Mouse (Mus musculus) thymus, postnatal 0 days (tissue): Measurements from ENCODE around the gene Rnf144a. TPM values are rescaled to one million over a fixed set of nuclear protein-coding genes. Genes with fewer than 3 reads are reported as not detected.

Experiments used
- DNase-seq: peaks from one replicate; pipeline ENCODE4 v3.0.0-alpha.2; 2015; ENCODE audit warnings: low spot score
- polyA plus RNA-seq: library from polyadenylated mRNA; unstranded; fragments of >200 nt; fragmentation: Nextera tagmentation; extraction: Ambion mirVana; gene quantifications from 2 replicates; pipeline ENCODE4 v1.2.1, GENCODE M21; 2015

Rnf144a gene
- polyA plus RNA-seq, 1 experiment from 2014 or later = 11.0 TPM

- no peak for DNase-seq
Observed at GRCm38 (mm10) chr12:26411841-26412450, 3.1 kb downstream of the Rnf144a start.

GRCm38 (mm10) chr12:26410443-26410842 is 4.6 kb downstream of the Rnf144a start:
- DNase-seq = no peak

GRCm38 (mm10) chr12:26408707-26409106 is 6.3 kb downstream of the Rnf144a start:
- DNase-seq = no peak

DNA sequence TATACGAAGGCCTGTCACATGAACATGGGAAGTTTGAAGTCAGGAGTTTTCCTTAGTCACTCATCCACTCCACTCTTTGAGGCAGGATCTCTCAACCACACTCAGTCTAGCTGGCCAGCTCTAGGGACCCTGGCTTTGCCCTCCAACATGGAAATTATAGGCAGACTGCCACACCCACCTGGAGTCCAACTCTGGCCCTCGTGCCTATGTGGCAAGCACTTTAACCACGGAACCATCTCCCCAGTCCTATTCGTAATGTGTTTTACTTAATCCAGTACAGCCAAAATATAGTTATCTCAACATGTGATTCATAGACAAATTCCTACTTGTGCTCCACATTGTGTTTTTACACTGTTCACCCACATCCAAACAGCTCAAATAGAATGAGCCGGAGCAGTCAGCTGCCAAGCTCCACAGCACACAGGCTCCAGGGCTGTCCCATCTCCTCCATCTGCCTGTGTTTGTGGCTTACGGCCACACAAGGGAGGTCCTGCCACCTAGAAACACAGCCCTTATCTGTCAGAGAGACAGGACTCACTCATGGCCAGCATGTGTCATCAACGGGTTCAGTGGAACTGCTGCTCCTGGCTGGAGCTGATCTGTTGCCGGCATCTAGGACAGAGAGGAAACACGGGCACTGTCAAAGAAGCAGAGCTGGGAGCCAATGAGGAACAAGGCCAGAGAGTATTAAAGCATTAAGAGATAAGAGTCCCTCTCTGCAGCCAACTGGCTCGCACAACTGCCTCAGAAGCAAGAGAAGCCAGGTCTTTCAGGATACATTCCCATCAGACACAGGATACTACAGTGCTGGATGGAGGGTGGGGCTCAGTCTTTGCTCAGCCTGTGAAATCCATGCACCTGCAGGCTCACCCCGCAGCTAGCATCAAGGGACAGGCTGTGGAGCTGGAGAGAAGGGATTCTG is 10.0 kb downstream of the Rnf144a start:
- no peak for DNase-seq

DNA sequence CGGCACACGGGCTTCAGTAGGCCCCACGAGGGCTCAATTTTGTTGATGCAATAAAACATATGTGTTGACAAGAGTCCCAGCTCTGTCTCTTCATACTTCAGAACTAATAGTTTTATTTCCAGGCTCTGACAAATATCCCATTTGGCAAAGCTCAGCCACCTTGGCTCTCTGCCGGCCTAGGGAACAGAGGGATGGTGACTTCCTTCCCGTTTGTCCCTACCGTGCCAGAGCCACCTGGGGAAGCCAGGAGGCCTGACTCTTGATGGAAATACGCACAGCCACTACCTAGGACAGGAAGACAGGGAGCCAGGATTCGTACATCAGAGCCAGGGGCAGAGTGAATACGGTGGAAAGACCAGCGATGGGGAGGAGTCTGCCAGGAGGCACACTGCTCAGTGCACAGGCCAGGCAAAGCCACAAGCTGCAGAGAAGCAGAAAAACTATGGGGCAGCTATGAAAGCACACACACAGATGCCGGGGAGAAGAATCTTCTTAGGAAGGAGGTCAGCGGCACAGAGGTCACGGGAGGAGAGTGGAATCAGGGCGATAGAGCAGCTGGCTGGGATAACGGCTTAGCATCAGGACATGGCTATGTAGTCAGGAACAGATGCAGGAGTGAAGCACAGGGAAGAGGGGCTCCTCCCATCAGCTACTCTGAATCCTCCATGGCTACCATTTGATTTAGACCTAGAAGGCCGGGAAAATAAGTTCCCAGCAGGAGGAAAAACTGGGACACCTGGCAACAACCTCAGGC is 11.5 kb downstream of the Rnf144a start:
- DNase-seq = no peak

DNA sequence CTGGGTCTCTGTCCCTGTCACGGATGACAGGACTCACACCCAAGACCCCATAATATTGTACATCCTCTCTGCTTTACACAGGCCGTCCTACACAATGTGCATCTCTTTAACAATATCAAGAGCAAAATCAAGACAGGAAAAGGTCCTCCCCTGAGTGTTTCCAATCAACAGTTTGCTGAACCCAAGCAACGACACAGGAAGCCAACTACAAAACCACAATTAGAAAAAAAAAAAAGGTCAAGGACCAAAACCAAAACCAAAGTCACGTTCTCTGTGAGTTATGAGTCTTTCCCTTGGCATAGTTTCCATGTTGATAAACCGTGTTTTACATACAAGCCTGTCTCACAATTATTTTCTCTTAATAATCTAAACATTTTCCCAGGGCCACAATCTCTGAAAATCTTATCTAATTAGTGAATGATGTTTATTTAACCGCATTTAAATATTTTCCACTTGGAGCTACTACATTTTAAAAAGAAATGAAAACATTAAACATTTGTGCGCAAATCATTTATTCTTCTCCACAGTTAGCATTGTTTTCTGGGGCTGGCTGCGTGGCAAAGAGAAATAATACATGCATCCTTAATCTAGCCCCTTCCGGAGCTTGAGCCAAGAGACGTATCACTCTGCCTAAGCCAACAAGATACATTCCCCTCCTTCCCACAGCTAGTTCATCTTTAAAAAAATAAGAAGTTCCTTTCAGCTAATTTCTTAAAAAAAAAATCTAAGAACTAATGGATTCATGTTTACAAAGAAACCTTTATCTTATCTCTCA is 13.2 kb downstream of the Rnf144a start:
- DNase-seq = peak; percentile 56

DNA sequence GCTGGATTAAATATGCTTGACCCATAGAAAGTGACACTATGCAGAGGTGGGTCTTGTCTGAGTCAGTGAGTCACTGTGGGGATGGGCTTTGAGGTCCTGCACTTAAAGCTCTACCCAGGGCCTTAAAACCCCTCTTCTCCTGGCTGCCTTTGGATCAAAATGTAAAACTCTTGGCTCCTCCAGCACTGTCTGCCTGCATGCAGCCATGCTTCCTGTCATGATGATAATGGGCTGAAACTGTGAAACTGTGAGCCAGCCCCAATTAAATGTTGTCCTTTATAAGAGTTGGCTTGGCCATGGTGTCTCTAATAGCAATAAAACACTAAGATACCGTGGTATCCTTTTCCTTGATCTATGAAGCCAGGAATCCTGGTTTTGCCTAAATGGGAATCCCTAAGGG is 13.8 kb downstream of the Rnf144a start:
- no peak for DNase-seq

DNA sequence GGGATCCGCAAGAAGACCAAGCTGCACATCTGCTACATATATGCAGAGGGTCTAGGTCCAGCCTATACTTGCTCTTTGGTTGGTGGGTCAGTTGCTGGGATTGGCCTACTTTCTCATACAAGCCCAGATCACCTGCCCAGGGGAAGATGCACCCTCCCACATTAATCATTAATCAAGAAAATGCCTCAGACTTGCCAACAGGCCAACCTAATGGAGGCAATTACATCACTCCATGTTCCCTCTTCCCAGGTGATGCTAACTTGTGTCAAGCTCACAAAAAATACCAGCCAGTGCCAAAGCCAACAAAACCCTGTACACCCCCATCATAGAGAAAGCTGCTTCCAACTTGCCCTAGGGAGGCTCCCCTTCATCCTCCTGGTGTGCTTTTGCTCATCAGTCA is 14.3 kb downstream of the Rnf144a start:
- DNase-seq = no peak

- no peak for DNase-seq
Observed at GRCm38 (mm10) chr12:26399391-26399790, 15.7 kb downstream of the Rnf144a start.

- no peak for DNase-seq
Observed at GRCm38 (mm10) chr12:26398597-26398996, 16.5 kb downstream of the Rnf144a start.

GRCm38 (mm10) chr12:26394485-26395470 is 20.3 kb downstream of the Rnf144a start:
- DNase-seq = no peak

DNA sequence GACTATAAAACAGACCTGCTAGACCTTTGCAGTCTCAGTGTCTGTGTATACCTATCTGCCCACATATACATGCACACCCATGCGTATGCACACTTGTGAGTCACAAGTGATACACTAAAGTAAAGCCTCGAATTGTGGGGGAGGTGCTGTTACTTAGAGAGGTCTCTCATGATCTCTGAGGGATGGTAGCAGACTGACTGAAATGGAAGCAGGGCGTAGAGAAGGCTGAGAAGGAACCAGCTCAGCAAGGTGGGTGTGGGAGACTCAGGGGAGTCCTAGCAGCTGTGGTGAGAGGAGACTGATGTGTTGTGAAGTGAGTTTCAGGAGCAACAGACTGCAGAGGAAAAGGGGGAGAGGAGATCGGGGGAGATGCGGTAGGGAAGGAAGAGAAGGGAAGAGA is 21.8 kb downstream of the Rnf144a start:
- no peak for DNase-seq

GRCm38 (mm10) chr12:26391162-26391561 is 23.9 kb downstream of the Rnf144a start:
- DNase-seq = no peak

DNA sequence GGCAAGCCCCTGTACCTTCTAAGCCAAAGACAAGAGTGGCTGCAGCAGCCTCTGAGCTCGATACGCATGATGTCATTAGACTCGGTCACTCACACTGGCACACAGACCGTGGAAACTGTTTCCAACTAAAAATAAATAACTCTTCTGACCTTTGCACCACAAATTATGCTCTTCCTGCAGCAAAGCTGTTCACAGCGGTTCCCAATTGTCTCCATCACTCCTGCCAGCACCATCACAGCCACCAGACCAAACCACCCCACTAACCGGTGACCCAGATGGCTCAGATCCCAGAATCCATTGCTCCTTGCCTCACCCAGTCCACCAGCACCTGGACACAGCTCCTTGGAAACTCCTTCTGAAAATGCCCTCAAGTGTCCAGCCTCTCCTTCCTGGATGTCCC is 27.5 kb downstream of the Rnf144a start:
- DNase-seq = no peak

DNA sequence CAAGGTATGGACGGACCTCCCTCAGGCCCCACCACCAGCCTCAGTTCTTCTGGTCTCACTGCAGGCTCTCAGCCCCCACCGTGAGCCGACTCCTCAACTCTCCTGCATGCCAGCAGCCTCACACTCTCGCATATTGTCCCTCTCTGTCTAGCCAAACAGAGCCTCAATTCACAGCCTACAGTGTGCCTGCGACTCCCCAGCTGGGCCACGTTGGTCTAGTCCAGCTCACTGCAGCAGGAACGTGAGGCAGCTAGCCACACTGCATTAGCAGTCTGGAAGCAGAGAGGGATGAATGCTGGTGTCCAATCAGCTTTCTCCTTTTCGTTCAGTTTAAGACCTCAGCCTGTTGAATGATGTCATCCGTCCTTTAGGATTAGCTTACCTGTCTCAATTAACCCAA is 28.1 kb downstream of the Rnf144a start:
- DNase-seq = no peak

DNA sequence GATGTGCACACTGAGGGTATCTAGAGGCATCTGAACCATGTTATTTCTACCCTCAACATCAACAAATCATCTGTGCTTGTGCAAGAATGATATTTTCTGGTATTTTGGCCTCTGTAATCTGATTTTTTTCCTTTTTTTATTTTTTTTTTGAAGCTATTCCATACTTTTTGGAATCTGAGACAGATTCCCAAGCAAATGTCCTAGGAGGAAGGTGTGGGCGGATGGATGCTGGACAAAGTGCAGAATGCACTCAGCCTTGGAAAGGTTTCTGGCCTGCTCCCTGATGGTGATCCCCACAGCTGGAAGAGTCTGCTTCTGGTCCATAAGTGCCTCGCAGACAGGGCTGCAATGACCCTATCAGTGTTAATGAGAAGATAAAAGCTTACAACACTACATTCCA is 28.9 kb downstream of the Rnf144a start:
- no peak for DNase-seq

GRCm38 (mm10) chr12:26385735-26386134 is 29.3 kb downstream of the Rnf144a start:
- DNase-seq = no peak

- no peak for DNase-seq
Observed at GRCm38 (mm10) chr12:26381730-26382129, 33.3 kb downstream of the Rnf144a start.

DNA sequence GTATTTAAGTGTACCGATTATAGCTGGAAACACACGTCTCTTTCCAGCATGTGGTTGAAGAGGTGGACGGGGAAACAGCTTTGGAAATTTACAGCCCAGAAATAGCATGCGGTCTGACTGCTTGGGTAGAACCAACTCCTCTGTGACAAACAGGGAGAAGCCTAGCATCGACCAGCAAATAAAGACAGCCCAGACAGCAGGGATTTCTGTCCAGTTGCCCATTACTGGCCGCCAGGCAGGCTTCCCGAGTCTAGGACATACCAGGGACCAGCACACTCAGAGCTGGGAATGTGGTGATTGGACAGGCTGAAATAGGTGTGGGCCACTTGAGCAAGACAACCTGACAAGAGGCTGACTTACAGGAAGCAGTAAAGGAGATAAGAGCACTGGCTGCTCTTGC is 35.3 kb downstream of the Rnf144a start:
- no peak for DNase-seq

GRCm38 (mm10) chr12:26377691-26378090 is 37.4 kb downstream of the Rnf144a start:
- DNase-seq = no peak
